Comparison of ENCODE assay signal across 11 mouse cellular contexts in genomic region chr14:50833964-50834363, GRCm38 (mm10). TPM values are rescaled to one million over a fixed set of nuclear protein-coding genes. Genes with fewer than 3 reads are reported as not detected.
DNase-seq lines count a peak whose midpoint lies in the region; ATAC-seq and TF ChIP-seq lines count a peak whose summit lies in the region.
"Had no signal": no experiment of that assay in that cellular context is flagged by ENCODE, and none has a peak within 500 bp of the region (broad histone marks: within the 10 kb centered on the region; RNA-seq: fewer than 3 reads in every experiment).

No protein-coding gene starts in this region.

- no peaks in the 10 kb centered on the region for H3K36me3 ChIP-seq in kidney, adult 2 months (ENCODE audit: control insufficient read depth, insufficient read depth, low read length)
- H3K36me3 ChIP-seq in hindbrain, embryonic 14.5 days (replicated peaks; ENCODE audit: control insufficient read depth, insufficient read depth), result peaks cover 8% of the 10 kb centered on the region; the same call in 1 of the 2 replicates

- H3K4me3 ChIP-seq in kidney, adult 2 months (ENCODE audit: insufficient read depth, low read depth, low read length), result no peak overlapping the region
- peak overlapping the region; percentile 14; the same call in 1 of the 2 replicates for H3K4me3 ChIP-seq in bone marrow macrophage, adult 2 months (ENCODE audit: insufficient read depth, low read length)
- no peak overlapping the region for H3K4me3 ChIP-seq in hindbrain, embryonic 14.5 days (replicated peaks; ENCODE audit: low read length)
- H3K4me3 ChIP-seq: limb, embryonic 15.5 days had no signal

- no peak for TF ChIP-seq POLR2A in kidney, adult 2 months (IDR thresholded peaks at IDR 0.05; ENCODE audit: low read depth, low read length)
- TF ChIP-seq POLR2A in bone marrow macrophage, adult 2 months (IDR thresholded peaks at IDR 0.05; ENCODE audit: borderline replicate concordance, low read depth, low read length), result no peak

- no peak overlapping the region for H3K9ac ChIP-seq in hindbrain, embryonic 14.5 days
- H3K9ac ChIP-seq: limb, embryonic 15.5 days had no signal

- DNase-seq in kidney, adult 2 months, result peak; percentile 14
- no peak for DNase-seq in kidney, postnatal 10 days
- peak; percentile 22 for DNase-seq in heart, postnatal 25 days (ENCODE audit: low spot score)
- DNase-seq in retina, postnatal 1 day, result no peak
- DNase-seq in hindbrain, embryonic 14.5 days (ENCODE audit: low spot score), result no peak
- DNase-seq in thymus, postnatal 25 days, result no peak
- DNase-seq: thymus, postnatal 36 days had no signal

- peak; percentile 28; the same call in 1 of the 2 replicates for ATAC-seq in megakaryocyte-erythroid progenitor cell, adult 5-6 weeks (replicated peaks; ENCODE audit: low FRiP score, low TSS enrichment, poor library complexity, severe bottlenecking)
- ATAC-seq in hindbrain, embryonic 14.5 days (ENCODE audit: low FRiP score), result no peak

- no peaks in the 10 kb centered on the region for H3K9me3 ChIP-seq in hindbrain, embryonic 14.5 days (ENCODE audit: control insufficient read depth, low read length)
- H3K9me3 ChIP-seq: G1E; limb, embryonic 15.5 days had no signal

- WGBS in kidney, adult 2 months, result 70% methylated on average over 10 of the region's 10 CpGs
- WGBS in hindbrain, embryonic 14.5 days, result 84% methylated on average over 10 of the region's 10 CpGs

- intact Hi-C loops in heart, postnatal 25 days (cut with DNase I), result no loop called here

- H3K4me2 ChIP-seq in hindbrain, embryonic 14.5 days (replicated peaks), result no peak overlapping the region
- H3K4me2 ChIP-seq: limb, embryonic 15.5 days had no signal

- H3K27ac ChIP-seq in kidney, adult 2 months (ENCODE audit: insufficient read depth, low read depth, low read length), result no peak overlapping the region
- peak overlapping the region; percentile 90 for H3K27ac ChIP-seq in bone marrow macrophage, adult 2 months (ENCODE audit: insufficient read depth, low read depth, low read length)
- H3K27ac ChIP-seq in hindbrain, embryonic 14.5 days, result no peak overlapping the region
- H3K27ac ChIP-seq: limb, embryonic 15.5 days had no signal

- H3K27me3 ChIP-seq in kidney, adult 2 months (replicated peaks; ENCODE audit: control insufficient read depth, insufficient read depth, low read length), result no peaks in the 10 kb centered on the region
- no peaks in the 10 kb centered on the region for H3K27me3 ChIP-seq in hindbrain, embryonic 14.5 days (ENCODE audit: control insufficient read depth, insufficient read depth, low read length)
- H3K27me3 ChIP-seq: limb, embryonic 15.5 days had no signal

- H3K4me1 ChIP-seq in kidney, adult 2 months (ENCODE audit: control insufficient read depth, insufficient read depth, low read length), result no peaks in the 10 kb centered on the region
- peaks cover 51% of the 10 kb centered on the region for H3K4me1 ChIP-seq in bone marrow macrophage, adult 2 months (ENCODE audit: control insufficient read depth, insufficient read depth, low read length)
- H3K4me1 ChIP-seq in hindbrain, embryonic 14.5 days (replicated peaks; ENCODE audit: control insufficient read depth, insufficient read depth, low read length), result no peaks in the 10 kb centered on the region
- H3K4me1 ChIP-seq: limb, embryonic 15.5 days had no signal

- no peak for TF ChIP-seq CTCF in kidney, adult 2 months (conservative IDR thresholded peaks at IDR 0.05; ENCODE audit: insufficient read depth, insufficient read length, low read depth, low read length)
- no peak for TF ChIP-seq CTCF in bone marrow macrophage, adult 2 months (IDR thresholded peaks at IDR 0.05; ENCODE audit: low read depth, low read length)

RNA-seq across cellular contexts. Expression of gene Parp2, which starts 26.3 kb away (rescaled TPM):
- 12.0 and 12.6 TPM in 2 replicates for polyA plus RNA-seq in kidney, adult 2 months (2012; rRNA removed)
- 75.2 and 77.4 TPM in 2 replicates for polyA plus RNA-seq in bone marrow macrophage, adult 2 months (2012; ENCODE audit: insufficient read depth, insufficient read length, missing spikeins)
- total RNA-seq in heart, postnatal 25 days (2021), result 10 to 100 TPM; 13.4 to 16.0 TPM
- 66.6 and 128 TPM in 2 replicates for total RNA-seq in megakaryocyte-erythroid progenitor cell, adult 5-6 weeks (2014; fragmentation: Nextera tagmentation)
- total RNA-seq in megakaryocyte-erythroid progenitor cell, adult 5-6 weeks (2017), result 89.0 and 128 TPM in 2 replicates
- polyA plus RNA-seq in hindbrain, embryonic 14.5 days (2014; fragmentation: Nextera tagmentation; extraction: Ambion mirVana), result 40.7 and 40.9 TPM in 2 replicates

RNA-seq across cellular contexts. Expression of gene Ccnb1ip1, which starts 26.4 kb away (rescaled TPM):
- not detected in 2 replicates for polyA plus RNA-seq in kidney, adult 2 months (2012; rRNA removed)
- not detected in 2 replicates for polyA plus RNA-seq in bone marrow macrophage, adult 2 months (2012; ENCODE audit: insufficient read depth, insufficient read length, missing spikeins)
- under 1 TPM in 1 of 2 experiments, not detected in 1; 0.39 TPM for total RNA-seq in heart, postnatal 25 days (2021)
- total RNA-seq in megakaryocyte-erythroid progenitor cell, adult 5-6 weeks (2014; fragmentation: Nextera tagmentation), result not detected in 2 replicates
- total RNA-seq in megakaryocyte-erythroid progenitor cell, adult 5-6 weeks (2017), result not detected in 2 replicates
- not detected in 2 replicates for polyA plus RNA-seq in hindbrain, embryonic 14.5 days (2014; fragmentation: Nextera tagmentation; extraction: Ambion mirVana)
- polyA plus RNA-seq: limb, embryonic 15.5 days had no signal

RNA-seq across cellular contexts. Expression of gene Tep1, which starts 36.4 kb away (rescaled TPM):
- 17.6 and 18.8 TPM in 2 replicates for polyA plus RNA-seq in kidney, adult 2 months (2012; rRNA removed)
- 206 and 269 TPM in 2 replicates for polyA plus RNA-seq in bone marrow macrophage, adult 2 months (2012; ENCODE audit: insufficient read depth, insufficient read length, missing spikeins)
- total RNA-seq in heart, postnatal 25 days (2021), result 10 to 100 TPM in 1 of 2 experiments, 1 to 10 TPM in 1; 9.3 to 10.2 TPM
- total RNA-seq in megakaryocyte-erythroid progenitor cell, adult 5-6 weeks (2014; fragmentation: Nextera tagmentation), result 11.1 and 25.3 TPM in 2 replicates
- total RNA-seq in megakaryocyte-erythroid progenitor cell, adult 5-6 weeks (2017), result 2.7 and 9.1 TPM in 2 replicates
- polyA plus RNA-seq in hindbrain, embryonic 14.5 days (2014; fragmentation: Nextera tagmentation; extraction: Ambion mirVana), result 3.3 TPM in 2 replicates

RNA-seq across cellular contexts. Expression of gene Ttc5, which starts 48.6 kb away (rescaled TPM):
- polyA plus RNA-seq in kidney, adult 2 months (2012; rRNA removed), result 24.5 and 25.8 TPM in 2 replicates
- polyA plus RNA-seq in bone marrow macrophage, adult 2 months (2012; ENCODE audit: insufficient read depth, insufficient read length, missing spikeins), result 49.3 and 55.7 TPM in 2 replicates
- total RNA-seq in heart, postnatal 25 days (2021), result 10 to 100 TPM; 16.2 to 17.0 TPM
- 25.4 and 29.8 TPM in 2 replicates for total RNA-seq in megakaryocyte-erythroid progenitor cell, adult 5-6 weeks (2014; fragmentation: Nextera tagmentation)
- 25.4 and 36.3 TPM in 2 replicates for total RNA-seq in megakaryocyte-erythroid progenitor cell, adult 5-6 weeks (2017)
- polyA plus RNA-seq in hindbrain, embryonic 14.5 days (2014; fragmentation: Nextera tagmentation; extraction: Ambion mirVana), result 122 and 123 TPM in 2 replicates

Comparison
In these comparisons a context has a peak if more than half of its experiments do, and no peak if none do; other contexts are left out.
1. DNase-seq: peak in kidney, adult 2 months (single experiment) and heart, postnatal 25 days (single experiment); none in kidney, postnatal 10 days (single experiment), retina, postnatal 1 day (single experiment), hindbrain, embryonic 14.5 days (single experiment) and thymus, postnatal 25 days (single experiment).
2. RNA of gene Tep1, which starts 36.4 kb away (polyA plus RNA-seq): 206 to 269 TPM in bone marrow macrophage, adult 2 months; 17.6 to 18.8 TPM in kidney, adult 2 months and 3.3 TPM in hindbrain, embryonic 14.5 days; every median in the first group is over 10 times any median in the second.